Mouse (Mus musculus): ENCODE results near the gene C3. TPM values are rescaled to one million over a fixed set of nuclear protein-coding genes. Genes with fewer than 3 reads are reported as not detected.

Gene C3
- polyA plus RNA-seq, 1 experiment, result 69.4 TPM

DNA sequence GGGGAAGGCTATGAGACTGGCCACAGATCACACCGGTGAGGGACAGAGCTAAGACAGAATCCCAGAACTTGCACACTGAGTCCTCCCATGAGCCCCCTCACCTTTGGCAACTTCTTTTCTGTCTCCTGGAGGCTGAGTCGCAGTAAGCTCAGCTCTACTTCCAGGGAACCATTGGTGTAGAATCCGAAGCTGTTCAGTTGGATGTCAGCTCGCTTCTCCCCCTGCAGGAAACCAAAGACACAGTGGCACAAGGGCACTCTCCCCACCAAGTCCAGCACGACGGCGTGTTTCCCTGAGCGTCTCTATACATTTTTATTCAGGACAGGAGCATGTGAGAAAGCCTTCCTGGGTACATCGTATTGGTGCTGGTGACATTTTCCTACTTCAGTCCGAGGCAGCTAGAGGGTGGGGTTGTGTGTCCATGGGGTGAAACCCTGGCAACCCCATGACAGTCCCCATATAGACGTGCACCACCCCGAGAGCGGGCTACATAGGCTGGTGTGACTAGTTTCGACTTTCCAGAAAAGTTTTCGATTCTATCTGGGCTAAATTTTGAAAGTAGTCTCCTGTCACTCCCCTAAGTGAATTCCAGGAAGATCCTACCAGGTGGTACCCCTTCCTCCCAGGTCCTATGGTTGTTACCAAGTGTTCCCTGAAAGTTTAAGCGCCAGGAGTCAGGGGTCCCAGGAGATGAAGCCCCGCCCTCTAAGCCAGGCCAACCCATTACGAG, 18.9 kb upstream of the C3 start:
- no peak for DNase-seq
- Histone ChIP-seq H3K27me3 (replicated peaks; ENCODE audit: control insufficient read depth, insufficient read depth, low read length) (no peaks in the 10 kb centered on the region), H3K27ac (ENCODE audit: insufficient read depth, low read depth, low read length) (peak overlapping the region; percentile 47; the same call in 1 of the 2 replicates), H3K4me1 (ENCODE audit: control insufficient read depth, insufficient read depth, low read length) (peaks cover 10% of the 10 kb centered on the region; the same call in 1 of the 2 replicates), H3K4me3 (ENCODE audit: insufficient read depth, low read depth, low read length) (peak overlapping the region; percentile 63), H3K36me3 (ENCODE audit: control insufficient read depth, insufficient read depth, low read length) (peaks cover 2% of the 10 kb centered on the region; the same call in 1 of the 2 replicates)
- TF ChIP-seq CTCF (conservative IDR thresholded peaks at IDR 0.05; ENCODE audit: insufficient read depth, insufficient read length, low read depth, low read length), result peak; percentile 34; the same call in 1 of the 2 replicates
- TF ChIP-seq POLR2A (IDR thresholded peaks at IDR 0.05; ENCODE audit: low read depth, low read length), result no peak
- 3% methylated on average over 18 of the region's 18 CpGs for WGBS

- H3K27me3 ChIP-seq (replicated peaks; ENCODE audit: control insufficient read depth, insufficient read depth, low read length), result no peaks in the 10 kb centered on the region
- 87% methylated on average over 10 of the region's 10 CpGs for WGBS
- H3K27ac ChIP-seq (ENCODE audit: insufficient read depth, low read depth, low read length), result no peak overlapping the region
- H3K4me3 ChIP-seq (ENCODE audit: insufficient read depth, low read depth, low read length), result no peak overlapping the region
- peaks cover 2% of the 10 kb centered on the region; the same call in 1 of the 2 replicates for H3K36me3 ChIP-seq (ENCODE audit: control insufficient read depth, insufficient read depth, low read length)
- TF ChIP-seq POLR2A (IDR thresholded peaks at IDR 0.05; ENCODE audit: low read depth, low read length) (no peak), CTCF (conservative IDR thresholded peaks at IDR 0.05; ENCODE audit: insufficient read depth, insufficient read length, low read depth, low read length) (no peak)
- DNase-seq, result no peak
- H3K4me1 ChIP-seq (ENCODE audit: control insufficient read depth, insufficient read depth, low read length), result peaks cover 10% of the 10 kb centered on the region; the same call in 1 of the 2 replicates
These were observed 17.5 kb upstream of the C3 start for GRCm38 (mm10) chr17:57245311-57245929.

- Histone ChIP-seq H3K4me3 (ENCODE audit: insufficient read depth, low read depth, low read length) (no peak overlapping the region), H3K4me1 (ENCODE audit: control insufficient read depth, insufficient read depth, low read length) (peaks cover 9% of the 10 kb centered on the region; the same call in 1 of the 2 replicates), H3K36me3 (ENCODE audit: control insufficient read depth, insufficient read depth, low read length) (peaks cover 2% of the 10 kb centered on the region; the same call in 1 of the 2 replicates), H3K27me3 (replicated peaks; ENCODE audit: control insufficient read depth, insufficient read depth, low read length) (no peaks in the 10 kb centered on the region), H3K27ac (ENCODE audit: insufficient read depth, low read depth, low read length) (no peak overlapping the region)
- 66% methylated on average over 10 of the region's 10 CpGs for WGBS
- DNase-seq, result no peak
- TF ChIP-seq POLR2A (IDR thresholded peaks at IDR 0.05; ENCODE audit: low read depth, low read length) (no peak), CTCF (conservative IDR thresholded peaks at IDR 0.05; ENCODE audit: insufficient read depth, insufficient read length, low read depth, low read length) (no peak)
These were observed 15.9 kb upstream of the C3 start for GRCm38 (mm10) chr17:57243650-57244370.

DNA sequence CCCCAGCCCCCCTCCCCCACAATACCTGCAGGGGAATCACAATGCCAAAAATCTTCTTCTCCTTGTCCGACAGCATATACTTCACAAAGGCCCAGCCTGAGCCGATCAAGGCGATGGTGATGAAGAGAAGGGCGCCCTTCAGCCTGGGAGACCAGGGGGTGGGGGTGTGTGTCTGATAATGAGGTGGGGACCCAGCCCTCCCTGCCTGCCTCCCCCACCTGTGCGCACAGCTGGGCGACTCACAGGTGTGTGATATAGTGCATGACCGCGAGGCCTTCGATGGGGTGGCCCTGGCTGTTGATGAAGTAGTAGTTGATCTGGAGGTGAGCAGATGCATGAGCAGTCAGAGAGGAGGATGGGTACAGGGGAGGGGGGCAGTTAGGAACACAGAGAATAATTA, 9.2 kb upstream of the C3 start:
- H3K36me3 ChIP-seq (ENCODE audit: control insufficient read depth, insufficient read depth, low read length), result no peaks in the 10 kb centered on the region; the same call in 1 of the 2 replicates

GRCm38 (mm10) chr17:57235803-57236202, 7.9 kb upstream of the C3 start:
- WGBS, result 58% methylated on average over 5 of the region's 5 CpGs
- H3K4me3 ChIP-seq (ENCODE audit: insufficient read depth, low read depth, low read length), result peak overlapping the region; percentile 9

More for the DNA sequence above, 9.2 kb upstream of the C3 start:
- WGBS, result 83% methylated on average over 9 of the region's 9 CpGs
- no peak for DNase-seq
- no peak overlapping the region for H3K4me3 ChIP-seq (ENCODE audit: insufficient read depth, low read depth, low read length)
- peaks cover 3% of the 10 kb centered on the region for H3K4me1 ChIP-seq (ENCODE audit: control insufficient read depth, insufficient read depth, low read length)
- no peak overlapping the region for H3K27ac ChIP-seq (ENCODE audit: insufficient read depth, low read depth, low read length)
- no peak for TF ChIP-seq CTCF (conservative IDR thresholded peaks at IDR 0.05; ENCODE audit: insufficient read depth, insufficient read length, low read depth, low read length)
- TF ChIP-seq POLR2A (IDR thresholded peaks at IDR 0.05; ENCODE audit: low read depth, low read length), result no peak
- H3K27me3 ChIP-seq (replicated peaks; ENCODE audit: control insufficient read depth, insufficient read depth, low read length), result no peaks in the 10 kb centered on the region

DNA sequence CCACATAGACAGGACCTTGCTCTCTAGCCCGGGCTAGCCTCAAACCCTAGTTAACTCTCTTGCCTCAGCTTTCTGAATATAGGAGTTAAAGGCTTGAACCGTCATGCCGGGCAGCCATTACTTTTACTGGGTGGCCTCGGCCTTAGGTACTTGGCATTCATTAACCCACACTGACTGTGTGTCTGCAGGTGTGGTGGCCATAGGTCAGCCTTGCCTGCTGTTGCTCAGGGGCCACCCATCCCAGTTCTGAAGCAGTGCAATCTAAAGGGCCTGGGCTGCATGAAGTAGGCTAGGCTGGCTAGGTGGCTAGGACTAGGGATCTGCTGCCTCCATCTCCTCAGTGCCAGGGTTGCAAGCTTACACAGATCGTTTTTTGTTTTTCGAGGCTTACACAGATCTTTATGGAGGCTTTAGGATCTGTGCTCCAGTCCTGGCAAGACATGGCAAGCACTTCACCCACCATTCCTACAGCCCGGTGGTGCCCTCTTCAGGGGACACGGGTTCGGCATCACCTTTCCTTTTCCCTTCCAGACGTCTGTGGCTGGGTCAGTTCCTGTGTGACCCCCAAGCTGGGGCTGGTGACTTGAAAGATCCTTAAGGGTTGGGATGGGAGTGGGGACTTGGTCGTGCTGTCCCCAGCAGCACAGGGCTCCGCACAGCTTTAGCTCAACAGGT, 6.5 kb upstream of the C3 start:
- Histone ChIP-seq H3K4me3 (ENCODE audit: insufficient read depth, low read depth, low read length) (peak overlapping the region; percentile 51), H3K27ac (ENCODE audit: insufficient read depth, low read depth, low read length) (peak overlapping the region; percentile 92), H3K27me3 (replicated peaks; ENCODE audit: control insufficient read depth, insufficient read depth, low read length) (no peaks in the 10 kb centered on the region), H3K4me1 (ENCODE audit: control insufficient read depth, insufficient read depth, low read length) (peaks cover 16% of the 10 kb centered on the region), H3K36me3 (ENCODE audit: control insufficient read depth, insufficient read depth, low read length) (no peaks in the 10 kb centered on the region; the same call in 1 of the 2 replicates)
- 49% methylated on average over 12 of the region's 12 CpGs for WGBS
- no peak for TF ChIP-seq POLR2A (IDR thresholded peaks at IDR 0.05; ENCODE audit: low read depth, low read length)
- TF ChIP-seq CTCF (conservative IDR thresholded peaks at IDR 0.05; ENCODE audit: insufficient read depth, insufficient read length, low read depth, low read length), result peak; percentile 40; the same call in 1 of the 2 replicates
- DNase-seq, result peak; percentile 80

More at GRCm38 (mm10) chr17:57235803-57236202, 7.9 kb upstream of the C3 start:
- peak; percentile 35 for DNase-seq
- H3K36me3 ChIP-seq (ENCODE audit: control insufficient read depth, insufficient read depth, low read length), result no peaks in the 10 kb centered on the region; the same call in 1 of the 2 replicates
- no peak for TF ChIP-seq CTCF (conservative IDR thresholded peaks at IDR 0.05; ENCODE audit: insufficient read depth, insufficient read length, low read depth, low read length)
- no peak overlapping the region for H3K27ac ChIP-seq (ENCODE audit: insufficient read depth, low read depth, low read length)
- H3K4me1 ChIP-seq (ENCODE audit: control insufficient read depth, insufficient read depth, low read length), result peaks cover 13% of the 10 kb centered on the region
- H3K27me3 ChIP-seq (replicated peaks; ENCODE audit: control insufficient read depth, insufficient read depth, low read length), result no peaks in the 10 kb centered on the region
